In genomic region chr1:190846956-190847355, GRCm38 (mm10) we compare ENCODE assay signal across 27 mouse cellular contexts.
DNase-seq lines count a peak whose midpoint lies in the region; ATAC-seq and TF ChIP-seq lines count a peak whose summit lies in the region.
"Had no signal": no experiment of that assay in that cellular context is flagged by ENCODE, and none has a peak within 500 bp of the region (broad histone marks: within the 10 kb centered on the region; RNA-seq: fewer than 3 reads in every experiment).

No protein-coding gene starts in this region.

- intact Hi-C loops in heart, postnatal 10 days (cut with DNase I), result no loop called here
- intact Hi-C loops in heart, postnatal 25 days (cut with DNase I), result no loop called here

- no peak overlapping the region for H3K4me3 ChIP-seq in forebrain, embryonic 16.5 days (replicated peaks; ENCODE audit: low read length)
- H3K4me3 ChIP-seq in forebrain, embryonic 14.5 days (ENCODE audit: low read depth, low read length), result no peak overlapping the region
- H3K4me3 ChIP-seq in layer of hippocampus, adult 2 months, result no peak overlapping the region
- H3K4me3 ChIP-seq: embryonic facial prominence, embryonic 12.5 days; heart, embryonic 15.5 days; midbrain, embryonic 10.5 days; neural tube, embryonic 13.5 days had no signal

- no peaks in the 10 kb centered on the region for H3K4me1 ChIP-seq in forebrain, embryonic 16.5 days (replicated peaks; ENCODE audit: control insufficient read depth, insufficient read depth, low read length)
- H3K4me1 ChIP-seq in forebrain, embryonic 14.5 days (ENCODE audit: control insufficient read depth, insufficient read depth, low read length), result no peaks in the 10 kb centered on the region

- no peak for DNase-seq in forebrain, embryonic 14.5 days (ENCODE audit: low spot score)
- DNase-seq in heart, postnatal 10 days, result peak; percentile 47 to 52
- DNase-seq in heart, postnatal 25 days (ENCODE audit: low spot score), result no peak
- DNase-seq in layer of hippocampus, adult 2 months (ENCODE audit: low spot score in 2 of 2), result no peak
- DNase-seq in layer of hippocampus, postnatal 25 days (ENCODE audit: extremely low spot score in 1 of 2, low spot score in 1 of 2), result no peak
- peak; percentile 40 for DNase-seq in heart, postnatal 4 days
- DNase-seq: adrenal gland, adult 8-10 months; cerebellum, adult 9-10 months; embryo, embryonic 11 days; gastrocnemius, postnatal 10 days; kidney, adult 8-10 months; kidney, postnatal 36 days; liver; lung, adult 2 months; lung, postnatal 10 days; right cerebral cortex, postnatal 4 days; thymus, adult 18-20 months; thymus, postnatal 25 days had no signal

- 91% methylated on average over 3 of the region's 3 CpGs for WGBS in forebrain, embryonic 16.5 days
- WGBS in forebrain, embryonic 14.5 days, result 92% methylated on average over 3 of the region's 3 CpGs

- no peak for TF ChIP-seq CTCF in layer of hippocampus, adult 2 months (conservative IDR thresholded peaks at IDR 0.05)

- ATAC-seq in forebrain, embryonic 16.5 days, result no peak
- ATAC-seq in forebrain, embryonic 14.5 days, result no peak
- ATAC-seq: intestine, embryonic 16.5 days had no signal

- H3K9ac ChIP-seq in forebrain, embryonic 16.5 days (replicated peaks; ENCODE audit: low read depth, low read length), result no peak overlapping the region
- H3K9ac ChIP-seq in forebrain, embryonic 14.5 days (ENCODE audit: low read length), result no peak overlapping the region
- H3K9ac ChIP-seq: embryonic facial prominence, embryonic 12.5 days; heart, embryonic 15.5 days; liver, embryonic 14.5 days; neural tube, embryonic 13.5 days had no signal

- H3K27ac ChIP-seq in forebrain, embryonic 16.5 days (ENCODE audit: low read length), result peak overlapping the region; percentile 12; the same call in 1 of the 2 replicates
- H3K27ac ChIP-seq in forebrain, embryonic 14.5 days (ENCODE audit: low read depth, low read length), result no peak overlapping the region
- H3K27ac ChIP-seq in layer of hippocampus, adult 2 months, result peak overlapping the region; percentile 74
- H3K27ac ChIP-seq: embryonic facial prominence, embryonic 12.5 days; heart, embryonic 15.5 days; liver, embryonic 14.5 days; macrophage; midbrain, embryonic 10.5 days; neural tube, embryonic 13.5 days; stomach, postnatal 0 days had no signal

- no peak overlapping the region for H3K4me2 ChIP-seq in forebrain, embryonic 16.5 days (ENCODE audit: low read length)
- H3K4me2 ChIP-seq in forebrain, embryonic 14.5 days (ENCODE audit: low read length), result no peak overlapping the region
- H3K4me2 ChIP-seq: embryonic facial prominence, embryonic 12.5 days; heart, embryonic 15.5 days; neural tube, embryonic 13.5 days had no signal

- no peaks in the 10 kb centered on the region for H3K9me3 ChIP-seq in forebrain, embryonic 16.5 days (ENCODE audit: control insufficient read depth, low read length)
- H3K9me3 ChIP-seq in forebrain, embryonic 14.5 days (replicated peaks; ENCODE audit: control insufficient read depth, low read length), result no peaks in the 10 kb centered on the region
- H3K9me3 ChIP-seq: embryonic facial prominence, embryonic 12.5 days; heart, embryonic 15.5 days; midbrain, embryonic 10.5 days; neural tube, embryonic 13.5 days had no signal

- H3K36me3 ChIP-seq in forebrain, embryonic 16.5 days (ENCODE audit: control insufficient read depth, insufficient read depth), result peaks cover 3% of the 10 kb centered on the region; the same call in 1 of the 2 replicates
- no peaks in the 10 kb centered on the region; the same call in 1 of the 2 replicates for H3K36me3 ChIP-seq in forebrain, embryonic 14.5 days (ENCODE audit: control insufficient read depth, insufficient read depth, low read length)

- no peaks in the 10 kb centered on the region for H3K27me3 ChIP-seq in forebrain, embryonic 16.5 days (replicated peaks; ENCODE audit: control insufficient read depth, insufficient read depth, low read length)
- no peaks in the 10 kb centered on the region for H3K27me3 ChIP-seq in forebrain, embryonic 14.5 days (replicated peaks; ENCODE audit: control insufficient read depth, insufficient read depth, low read length)
- H3K27me3 ChIP-seq: embryonic facial prominence, embryonic 12.5 days; heart, embryonic 15.5 days; neural tube, embryonic 13.5 days had no signal

Comparison
In these comparisons a context has a peak if more than half of its experiments do, and no peak if none do; other contexts are left out.
1. DNase-seq: peak in heart, postnatal 10 days (2 of 2) and heart, postnatal 4 days (single experiment); none in forebrain, embryonic 14.5 days (single experiment), heart, postnatal 25 days (single experiment), layer of hippocampus, adult 2 months (0 of 2) and layer of hippocampus, postnatal 25 days (0 of 2).